Mouse (Mus musculus): ENCODE results near the gene Bicd2.

DNA sequence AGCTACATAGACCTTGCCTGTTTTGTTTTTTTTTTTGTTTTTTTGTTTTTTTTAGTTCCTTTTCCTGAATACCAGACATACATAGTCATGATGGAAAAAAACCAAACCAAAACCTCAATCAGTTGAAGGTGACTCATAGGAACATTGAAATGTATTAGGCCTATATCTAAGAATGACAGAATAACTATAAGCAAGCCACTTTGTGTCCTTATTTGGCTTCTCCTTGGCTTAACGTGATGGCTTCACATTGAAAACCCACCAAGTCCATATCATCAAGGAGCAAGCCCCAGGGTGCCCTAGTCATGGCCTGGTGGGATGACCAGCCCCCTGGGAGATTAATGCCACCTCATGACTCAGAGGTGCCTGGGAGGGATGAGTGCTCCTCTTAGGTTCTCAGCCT is 40.6 kb upstream of the Bicd2 start:
- TF ChIP-seq CTCF (IDR thresholded peaks at IDR 0.05; ENCODE audit: extremely low read depth, insufficient read depth, insufficient read length, insufficient replicate concordance) (no peak), POLR2A (IDR thresholded peaks at IDR 0.05; ENCODE audit: low read depth, low read length) (no peak)
